Mouse (Mus musculus) limb, embryonic 14.5 days (tissue): Measurements from ENCODE around the gene Rfx4. TPM values are rescaled to one million over a fixed set of nuclear protein-coding genes. Genes with fewer than 3 reads are reported as not detected.

Source experiments
- ATAC-seq: fragments of 200-750 bp; cut with Nextera tagmentation; 2 replicates; pipeline ENCODE4 v1.8.0; 2017; ENCODE audit warnings: low read depth, moderate number of reproducible peaks, moderate TSS enrichment; ENCODE audit not compliant: low FRiP score
- DNase-seq: peaks from one replicate; pipeline ENCODE4 v3.0.0-alpha.2; 2015; ENCODE audit warnings: low spot score
- H3K27ac ChIP-seq: fragments of 300-500 bp; sonication (generic); replicated peaks from 2 replicates; pipeline ENCODE4 v1.5.1; 2014; ENCODE audit warnings: low read depth, mild to moderate bottlenecking, low read length, moderate library complexity, mixed read lengths
- H3K27me3 ChIP-seq: fragments of 300-500 bp; sonication (generic); 2 replicates; pipeline ENCODE4 v1.6.1; 2014; ENCODE audit warnings: low read length, mixed read lengths; ENCODE audit not compliant: control insufficient read depth, insufficient read depth
- H3K36me3 ChIP-seq: fragments of 300-500 bp; sonication (generic); 2 replicates; pipeline ENCODE4 v1.6.1; 2014; ENCODE audit warnings: mild to moderate bottlenecking, low read length, moderate library complexity, mixed read lengths; ENCODE audit not compliant: control insufficient read depth, insufficient read depth
- H3K4me1 ChIP-seq: fragments of 300-500 bp; sonication (generic); 2 replicates; pipeline ENCODE4 v1.6.1; 2014; ENCODE audit warnings: antibody characterized with exemption, low read length, mixed read lengths; ENCODE audit not compliant: control insufficient read depth, insufficient read depth
- H3K4me2 ChIP-seq: fragments of 300-500 bp; sonication (generic); replicated peaks from 2 replicates; pipeline ENCODE4 v1.6.1; 2014; ENCODE audit warnings: low read depth, mild to moderate bottlenecking, low read length, moderate library complexity; ENCODE audit not compliant: severe bottlenecking
- H3K4me3 ChIP-seq: fragments of 300-500 bp; sonication (generic); replicated peaks from 2 replicates; pipeline ENCODE4 v1.5.1; 2014; ENCODE audit warnings: low read length
- H3K9ac ChIP-seq: fragments of 300-500 bp; sonication (generic); 2 replicates; pipeline ENCODE4 v1.6.1; 2014; ENCODE audit warnings: mild to moderate bottlenecking, low read depth, low read length, moderate library complexity; ENCODE audit not compliant: severe bottlenecking
- H3K9me3 ChIP-seq: fragments of 300-500 bp; sonication (generic); 2 replicates; pipeline ENCODE4 v1.6.1; 2016; ENCODE audit warnings: low read length; ENCODE audit not compliant: control insufficient read depth
- POLR2A ChIP-seq: fragments of 200-500 bp; IDR thresholded peaks from 2 replicates; pipeline ENCODE4 v1.8.0; 2012; ENCODE audit warnings: inconsistent platforms, mild to moderate bottlenecking, moderate library complexity, borderline replicate concordance; ENCODE audit not compliant: insufficient read depth, insufficient read length; ENCODE audit errors: extremely low read depth
- WGBS: fragments of 180-500 bp; shearing (Covaris S2); extraction: QIAGEN DNeasy Blood & Tissue Kit; methylation state at CpG from one replicate; pipeline ENCODE4 v1.1.7; 2014; 5-methylcytosine and 5-hydroxymethylcytosine counted together
- polyA plus RNA-seq, 2 experiments: library from polyadenylated mRNA; depleted of rRNA in 1 of 2; stranded (reverse) in 1 of 2; unstranded in 1 of 2; fragments of >200 nt; fragmentation: Nextera tagmentation in 1 of 2; extraction: Ambion mirVana in 1 of 2; gene quantifications; 2 replicates each; pipeline versions ENCODE4 v1.2.1 to v1.2.3; 2012 to 2014

Rfx4 gene
- polyA plus RNA-seq, 2 experiments, result 0.12 to 0.41 TPM

DNA sequence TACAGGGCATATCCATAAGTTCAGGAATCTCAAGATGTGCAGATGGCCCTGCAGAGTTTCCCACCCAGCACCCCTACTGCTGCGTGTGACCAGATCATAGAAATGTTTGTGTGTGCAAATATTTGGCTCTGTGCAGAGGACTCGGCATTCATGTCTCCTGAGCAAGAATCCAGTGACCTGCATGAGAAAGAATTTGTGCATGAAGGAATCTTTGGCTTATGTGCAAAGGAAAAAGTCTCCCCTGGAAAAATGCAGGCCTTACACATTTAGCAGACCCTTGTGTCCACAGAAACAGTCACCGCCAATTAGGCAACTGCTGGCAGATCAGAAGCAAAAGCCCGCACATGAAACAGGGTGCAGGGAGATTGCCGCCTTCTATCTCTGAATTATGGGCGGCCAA lies 22.4 kb upstream of the Rfx4 start:
- H3K27me3 ChIP-seq, result no peaks in the 10 kb centered on the region
- H3K9ac ChIP-seq, result no peak overlapping the region
- H3K4me3 ChIP-seq, result no peak overlapping the region
- H3K9me3 ChIP-seq, result no peaks in the 10 kb centered on the region
- WGBS, result 32% methylated on average over 6 of the region's 6 CpGs
- H3K4me1 ChIP-seq, result peaks cover 12% of the 10 kb centered on the region
- TF ChIP-seq POLR2A, result no peak
- H3K4me2 ChIP-seq, result no peak overlapping the region
- ATAC-seq (no peak), DNase-seq (no peak)
- no peak overlapping the region for H3K27ac ChIP-seq
- no peaks in the 10 kb centered on the region for H3K36me3 ChIP-seq

- Histone ChIP-seq H3K9ac (peak overlapping the region; percentile 31; the same call in 1 of the 2 replicates), H3K4me3 (peak overlapping the region; percentile 33), H3K36me3 (no peaks in the 10 kb centered on the region), H3K27me3 (peaks cover 88% of the 10 kb centered on the region), H3K4me2 (peak overlapping the region; percentile 50), H3K9me3 (no peaks in the 10 kb centered on the region), H3K27ac (no peak overlapping the region), H3K4me1 (peaks cover 16% of the 10 kb centered on the region; the same call in 1 of the 2 replicates)
- no peak; the same call in 1 of the 2 replicates for ATAC-seq
- WGBS, result under 1% methylated on average over 41 of the region's 66 CpGs
- peak; percentile 46 for DNase-seq
- no peak for TF ChIP-seq POLR2A
Measured at GRCm38 (mm10) chr10:84754851-84755785, 744 bp upstream of the Rfx4 start.

GRCm38 (mm10) chr10:84756435-84757095 lies 703 bp downstream of the Rfx4 start:
- WGBS, result under 1% methylated on average over 42 of the region's 42 CpGs
- Histone ChIP-seq H3K27ac (no peak overlapping the region), H3K4me2 (peak overlapping the region; percentile 50), H3K27me3 (peaks cover 96% of the 10 kb centered on the region), H3K4me3 (peak overlapping the region; percentile 33), H3K4me1 (peaks cover 20% of the 10 kb centered on the region), H3K9me3 (no peaks in the 10 kb centered on the region), H3K36me3 (no peaks in the 10 kb centered on the region), H3K9ac (no peak overlapping the region)
- TF ChIP-seq POLR2A, result no peak
- ATAC-seq, result no peak
- DNase-seq, result no peak

GRCm38 (mm10) chr10:84757426-84758199 lies 1.8 kb downstream of the Rfx4 start:
- ATAC-seq, result no peak
- Histone ChIP-seq H3K36me3 (no peaks in the 10 kb centered on the region), H3K4me3 (no peak overlapping the region), H3K4me1 (peaks cover 20% of the 10 kb centered on the region), H3K9me3 (no peaks in the 10 kb centered on the region), H3K4me2 (no peak overlapping the region), H3K27me3 (peaks cover 93% of the 10 kb centered on the region), H3K27ac (no peak overlapping the region), H3K9ac (no peak overlapping the region)
- DNase-seq, result no peak
- 5% methylated on average over 22 of the region's 22 CpGs for WGBS
- TF ChIP-seq POLR2A, result no peak

- H3K4me1 ChIP-seq, result peaks cover 20% of the 10 kb centered on the region
- no peak overlapping the region for H3K4me2 ChIP-seq
- WGBS, result 15% methylated on average over 5 of the region's 5 CpGs
- H3K9me3 ChIP-seq, result no peaks in the 10 kb centered on the region
- ATAC-seq, result no peak
- H3K27me3 ChIP-seq, result peaks cover 90% of the 10 kb centered on the region
- H3K36me3 ChIP-seq, result no peaks in the 10 kb centered on the region
- no peak for TF ChIP-seq POLR2A
- H3K9ac ChIP-seq, result no peak overlapping the region
- no peak overlapping the region for H3K27ac ChIP-seq
- DNase-seq, result no peak
- no peak overlapping the region for H3K4me3 ChIP-seq
Measured at GRCm38 (mm10) chr10:84758200-84758468, 2.3 kb downstream of the Rfx4 start.
